30 mouse cellular contexts compared by ENCODE assay signal in the genomic region with DNA sequence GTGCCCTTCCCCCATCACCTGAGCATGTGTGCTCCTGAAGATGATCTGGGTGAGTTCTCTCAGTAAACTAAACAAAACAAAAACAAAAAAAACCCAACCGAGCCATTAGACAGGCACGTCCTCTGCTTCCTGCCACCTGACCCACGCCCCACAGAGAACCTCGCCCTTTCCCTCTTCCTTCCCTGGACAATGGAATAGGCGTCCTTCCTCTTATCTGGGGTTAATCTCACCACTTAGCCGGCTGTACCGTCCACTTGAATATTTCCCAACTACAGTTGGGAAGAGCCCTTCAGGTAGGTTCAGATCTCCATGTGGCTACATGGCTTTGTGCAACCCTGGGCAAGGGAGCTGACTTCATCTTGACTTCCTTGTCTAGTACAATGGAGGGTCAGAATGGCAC. TPM values are rescaled to one million over a fixed set of nuclear protein-coding genes. Genes with fewer than 3 reads are reported as not detected.
A peak's percentile ranks its signal among the peaks of the same experiment; 100 is the strongest.
DNase-seq lines count a peak whose midpoint lies in the region; ATAC-seq and TF ChIP-seq lines count a peak whose summit lies in the region.
"Had no signal": no experiment of that assay in that cellular context is flagged by ENCODE, and none has a peak within 500 bp of the region (broad histone marks: within the 10 kb centered on the region; RNA-seq: fewer than 3 reads in every experiment).

No protein-coding gene starts in this region.

- H3K27ac ChIP-seq in CH12.LX (ENCODE audit: insufficient read depth, low read depth): no peak overlapping the region
- H3K27ac ChIP-seq in left cerebral cortex, adult 2 months: no peak overlapping the region
- H3K27ac ChIP-seq: embryonic facial prominence, embryonic 15.5 days; heart, embryonic 13.5 days; kidney, embryonic 15.5 days; liver, embryonic 13.5 days; lung, embryonic 15.5 days; midbrain, embryonic 15.5 days; neural tube, embryonic 12.5 days had no signal

- TF ChIP-seq RAD21 in CH12.LX (IDR thresholded peaks at IDR 0.05; ENCODE audit: low read depth, low read length): no peak

- ATAC-seq in granulocyte monocyte progenitor cell, adult 5-6 weeks (replicated peaks; ENCODE audit: poor library complexity, severe bottlenecking): 0 out of 2 replicates have a peak, but pooled peaks have one; percentile 20
- ATAC-seq: activated CD4-positive, CD25-positive, alpha-beta regulatory T cell, adult 4 months; forebrain, embryonic 14.5 days; midbrain, embryonic 15.5 days had no signal

- DNase-seq in heart, adult 11 months: peak; percentile 96
- DNase-seq in heart, postnatal 10 days: no peak
- no peak for DNase-seq in CH12.LX (ENCODE audit: extremely low read depth)
- peak; percentile 27 for DNase-seq in lung, postnatal 14 days
- no peak for DNase-seq in frontal cortex, postnatal 36 days (ENCODE audit: low spot score in 2 of 2)
- DNase-seq in left cerebral cortex, adult 2 months (ENCODE audit: extremely low spot score in 1 of 2, low spot score in 2 of 2): no peak
- DNase-seq in left cerebral cortex, adult 9 months (ENCODE audit: low spot score in 2 of 2): no peak
- DNase-seq: adrenal gland, postnatal 10 days; cerebellum, adult 9-10 months; gastrocnemius, postnatal 14 days; kidney, adult 11 months; kidney, postnatal 36 days; liver, embryonic 13.5 days; thymus, postnatal 14 days had no signal

- no peak overlapping the region for H3K4me3 ChIP-seq in CH12.LX (replicated peaks in 1 of 3; ENCODE audit: low read depth in 2 of 3, low read length in 2 of 3, poor library complexity in 1 of 3)
- H3K4me3 ChIP-seq in left cerebral cortex, adult 2 months: no peak overlapping the region
- H3K4me3 ChIP-seq: embryonic facial prominence, embryonic 15.5 days; heart, embryonic 13.5 days; kidney, embryonic 15.5 days; liver, embryonic 13.5 days; lung, embryonic 15.5 days; midbrain, embryonic 15.5 days; neural tube, embryonic 12.5 days had no signal

- no peak for TF ChIP-seq CTCF in CH12.LX (conservative IDR thresholded peaks at IDR 0.05 in 1 of 2, IDR thresholded peaks at IDR 0.05 in 1 of 2; ENCODE audit: low read depth in 2 of 2, low read length in 2 of 2)
- TF ChIP-seq CTCF in left cerebral cortex, adult 2 months (IDR thresholded peaks at IDR 0.05): no peak

- H3K9me3 ChIP-seq in CH12.LX (replicated peaks; ENCODE audit: low read length): no peaks in the 10 kb centered on the region
- H3K9me3 ChIP-seq: embryonic facial prominence, embryonic 15.5 days; heart, embryonic 13.5 days; kidney, embryonic 15.5 days; liver, embryonic 13.5 days; lung, embryonic 15.5 days; midbrain, embryonic 15.5 days; neural tube, embryonic 12.5 days had no signal

- H3K4me2 ChIP-seq in CH12.LX (ENCODE audit: insufficient read depth, low read depth, poor library complexity, severe bottlenecking): peak overlapping the region; percentile 16; the same call in 1 of the 2 replicates
- H3K4me2 ChIP-seq: embryonic facial prominence, embryonic 15.5 days; heart, embryonic 13.5 days; kidney, embryonic 15.5 days; liver, embryonic 13.5 days; lung, embryonic 15.5 days; midbrain, embryonic 15.5 days; neural tube, embryonic 12.5 days had no signal

- intact Hi-C loops in heart, postnatal 10 days (cut with DNase I): no loop called here
- intact Hi-C loops in left cerebral cortex, adult 2 months (cut with DNase I): no loop called here

- TF ChIP-seq POLR2A in CH12.LX (IDR thresholded peaks at IDR 0.05; ENCODE audit: low read depth, low read length): no peak

- H3K4me1 ChIP-seq in CH12.LX (ENCODE audit: control insufficient read depth in 1 of 2, insufficient read depth in 2 of 2): peaks cover 0 to 4% of the 10 kb centered on the region in 2 experiments; a peak in 1 of 4 replicates
- H3K4me1 ChIP-seq: embryonic facial prominence, embryonic 15.5 days; heart, embryonic 13.5 days; kidney, embryonic 15.5 days; liver, embryonic 13.5 days; midbrain, embryonic 15.5 days; neural tube, embryonic 12.5 days had no signal

- dilution Hi-C loops in CH12.LX (cut with MboI; ENCODE audit: extremely low pct_ligation_motif_present, extremely low pct_unique_long_range_greater_than_20kb, low sequenced_read_pairs): no loop called here

- TF ChIP-seq EP300 in CH12.LX (IDR thresholded peaks at IDR 0.05; ENCODE audit: low read length): no peak

- no peak overlapping the region for H3K9ac ChIP-seq in CH12.LX (ENCODE audit: insufficient read depth, low read depth)
- H3K9ac ChIP-seq: embryonic facial prominence, embryonic 15.5 days; heart, embryonic 13.5 days; kidney, embryonic 15.5 days; liver, embryonic 13.5 days; lung, embryonic 15.5 days; midbrain, embryonic 15.5 days; neural tube, embryonic 12.5 days had no signal

- no peaks in the 10 kb centered on the region for H3K79me2 ChIP-seq in CH12.LX (replicated peaks; ENCODE audit: control insufficient read depth, extremely low read depth, insufficient read depth, poor library complexity, severe bottlenecking)

- no peaks in the 10 kb centered on the region for H3K36me3 ChIP-seq in CH12.LX (replicated peaks in 1 of 2; ENCODE audit: control insufficient read depth in 1 of 2, insufficient read depth in 1 of 2, low read length in 1 of 2)
- H3K36me3 ChIP-seq: embryonic facial prominence, embryonic 15.5 days; heart, embryonic 13.5 days; kidney, embryonic 15.5 days; liver, embryonic 13.5 days; lung, embryonic 15.5 days; midbrain, embryonic 15.5 days; neural tube, embryonic 12.5 days had no signal

- in situ Hi-C loops in CH12.LX (cut with MboI; ENCODE audit: low pct_ligation_motif_present, low pct_unique_long_range_greater_than_20kb, low sequenced_read_pairs): loop anchor here (10.0 kb wide), 1 partner anchor 210 kb away; no protein-coding TSS in a partner anchor

- H3K27me3 ChIP-seq in CH12.LX (replicated peaks): peaks cover 51% of the 10 kb centered on the region
- H3K27me3 ChIP-seq: embryonic facial prominence, embryonic 15.5 days; heart, embryonic 13.5 days; kidney, embryonic 15.5 days; liver, embryonic 13.5 days; lung, embryonic 15.5 days; midbrain, embryonic 15.5 days; neural tube, embryonic 12.5 days had no signal

TF ChIP-seq in CH12.LX, 34 proteins besides CTCF, POLR2A, EP300 and RAD21:
- TF ChIP-seq POLR2AphosphoS2 (IDR thresholded peaks at IDR 0.05; ENCODE audit: low read depth, low read length) (no peak), ZMIZ1 (IDR thresholded peaks at IDR 0.05; ENCODE audit: low read depth, low read length) (no peak), MAFK (IDR thresholded peaks at IDR 0.05; ENCODE audit: insufficient replicate concordance, low read length) (no peak), USF1 (IDR thresholded peaks at IDR 0.05; ENCODE audit: low read depth, low read length) (no peak), MYC (IDR thresholded peaks at IDR 0.05; ENCODE audit: low read depth, low read length) (no peak), E2F4 (IDR thresholded peaks at IDR 0.05; ENCODE audit: insufficient replicate concordance, low read depth, low read length) (no peak), CHD1 (IDR thresholded peaks at IDR 0.05; ENCODE audit: low read depth, low read length) (no peak)

RNA-seq across cellular contexts. Expression of gene Klk14, which starts 5.1 kb away (rescaled TPM):
- total RNA-seq in heart, postnatal 10 days (2021): not detected
- total RNA-seq in CH12.LX (2012; rRNA removed): not detected in 2 replicates
- total RNA-seq in CH12.LX (2014; rRNA removed): not detected in 2 replicates
- not detected in 2 replicates for polyA plus RNA-seq in CH12.LX (2012; ENCODE audit: insufficient read length, low read depth)
- not detected in 2 replicates for total RNA-seq in granulocyte monocyte progenitor cell, adult 5-6 weeks (2014; fragmentation: Nextera tagmentation)
- not detected in 2 replicates for total RNA-seq in granulocyte monocyte progenitor cell, adult 5-6 weeks (2017)
- not detected for total RNA-seq in left cerebral cortex, adult 2 months (2021)
- total RNA-seq: gastrocnemius, postnatal 14 days; left cerebral cortex, postnatal 36 days had no signal
- polyA plus RNA-seq: activated CD4-positive, CD25-positive, alpha-beta regulatory T cell, adult 4 months; forebrain, embryonic 14.5 days; heart, embryonic 13.5 days; hindbrain, embryonic 11.5 days; kidney, embryonic 15.5 days; liver, embryonic 13.5 days; lung, embryonic 15.5 days; midbrain, embryonic 15.5 days; neural tube, embryonic 12.5 days; spleen, adult 2 months had no signal

RNA-seq across cellular contexts. Expression of gene Ctu1, which starts 13.3 kb away (rescaled TPM):
- 1 to 10 TPM; 4.8 to 5.4 TPM for total RNA-seq in heart, postnatal 10 days (2021)
- total RNA-seq in CH12.LX (2012; rRNA removed) (6.9 and 7.8 TPM in 2 replicates), CH12.LX (2014; rRNA removed) (7.2 TPM in 2 replicates)
- polyA plus RNA-seq in CH12.LX (2012; ENCODE audit: insufficient read length, low read depth): 5.3 and 5.5 TPM in 2 replicates
- total RNA-seq in granulocyte monocyte progenitor cell, adult 5-6 weeks (2014; fragmentation: Nextera tagmentation): 5.6 and 8.7 TPM in 2 replicates
- 5.5 and 9.5 TPM in 2 replicates for total RNA-seq in granulocyte monocyte progenitor cell, adult 5-6 weeks (2017)
- 1 to 10 TPM; 8.5 to 8.9 TPM for total RNA-seq in left cerebral cortex, adult 2 months (2021)

RNA-seq across cellular contexts. Expression of gene Siglece, which starts 25.1 kb away (rescaled TPM):
- under 1 TPM; 0.81 to 0.94 TPM for total RNA-seq in heart, postnatal 10 days (2021)
- total RNA-seq in CH12.LX (2012; rRNA removed) (not detected in 2 replicates), CH12.LX (2014; rRNA removed) (0.14 TPM in 1 of 2 replicates, not detected in the other)
- polyA plus RNA-seq in CH12.LX (2012; ENCODE audit: insufficient read length, low read depth): 0.14 and 0.23 TPM in 2 replicates
- total RNA-seq in granulocyte monocyte progenitor cell, adult 5-6 weeks (2014; fragmentation: Nextera tagmentation): 13.1 and 15.1 TPM in 2 replicates
- total RNA-seq in granulocyte monocyte progenitor cell, adult 5-6 weeks (2017): 5.2 and 9.0 TPM in 2 replicates
- 1 to 10 TPM; 1.3 to 1.5 TPM for total RNA-seq in left cerebral cortex, adult 2 months (2021)
- total RNA-seq: ES-E14 had no signal

RNA-seq across cellular contexts. Expression of gene Klk13, which starts 27.3 kb away (rescaled TPM):
- not detected for total RNA-seq in heart, postnatal 10 days (2021)
- total RNA-seq in CH12.LX (2012; rRNA removed): not detected in 2 replicates
- total RNA-seq in CH12.LX (2014; rRNA removed): not detected in 2 replicates
- not detected in 2 replicates for polyA plus RNA-seq in CH12.LX (2012; ENCODE audit: insufficient read length, low read depth)
- not detected in 2 replicates for total RNA-seq in granulocyte monocyte progenitor cell, adult 5-6 weeks (2014; fragmentation: Nextera tagmentation)
- total RNA-seq in granulocyte monocyte progenitor cell, adult 5-6 weeks (2017): not detected in 2 replicates
- not detected for total RNA-seq in left cerebral cortex, adult 2 months (2021)
- total RNA-seq: adrenal gland, postnatal 10 days; gastrocnemius, postnatal 14 days; left cerebral cortex, postnatal 36 days had no signal
- polyA plus RNA-seq: activated CD4-positive, CD25-positive, alpha-beta regulatory T cell, adult 4 months; forebrain, embryonic 14.5 days; heart, embryonic 13.5 days; hindbrain, embryonic 11.5 days; liver, embryonic 13.5 days; testis, adult 2 months had no signal

RNA-seq across cellular contexts. Expression of gene Ceacam18, which starts 50.6 kb away (rescaled TPM):
- total RNA-seq in heart, postnatal 10 days (2021): not detected
- total RNA-seq in CH12.LX (2012; rRNA removed) (not detected in 2 replicates), CH12.LX (2014; rRNA removed) (not detected in 2 replicates)
- not detected in 2 replicates for polyA plus RNA-seq in CH12.LX (2012; ENCODE audit: insufficient read length, low read depth)
- 0.28 TPM in 1 of 2 replicates, not detected in the other for total RNA-seq in granulocyte monocyte progenitor cell, adult 5-6 weeks (2014; fragmentation: Nextera tagmentation)
- not detected in 2 replicates for total RNA-seq in granulocyte monocyte progenitor cell, adult 5-6 weeks (2017)
- total RNA-seq in left cerebral cortex, adult 2 months (2021): not detected
- total RNA-seq: adrenal gland, postnatal 10 days; ES-E14; gastrocnemius, postnatal 14 days; left cerebral cortex, postnatal 36 days had no signal
- polyA plus RNA-seq: activated CD4-positive, CD25-positive, alpha-beta regulatory T cell, adult 4 months; embryonic facial prominence, embryonic 15.5 days; forebrain, embryonic 14.5 days; frontal cortex, adult 2 months; heart, embryonic 13.5 days; hindbrain, embryonic 11.5 days; kidney, embryonic 15.5 days; limb, embryonic 14.5 days; liver, embryonic 13.5 days; lung, embryonic 15.5 days; midbrain, embryonic 15.5 days; neural tube, embryonic 12.5 days; spleen, adult 2 months had no signal

Comparison
In these comparisons a context has a peak if more than half of its experiments do, and no peak if none do; other contexts are left out.
1. DNase-seq: peak in heart, adult 11 months (single experiment) and lung, postnatal 14 days (single experiment); none in heart, postnatal 10 days (0 of 2), CH12.LX (single experiment), frontal cortex, postnatal 36 days (0 of 2), left cerebral cortex, adult 2 months (0 of 2) and left cerebral cortex, adult 9 months (0 of 2).